Mouse (Mus musculus) small intestine, adult 2 months (tissue): ENCODE data around the gene Sox15.

Experiments
- CTCF ChIP-seq: fragments of 200-500 bp; IDR thresholded peaks from 2 replicates; pipeline ENCODE4 v1.5.1; 2012; ENCODE audit warnings: low read depth, mild to moderate bottlenecking, control low read depth, inconsistent platforms, low read length, moderate library complexity, mixed read lengths; ENCODE audit not compliant: insufficient replicate concordance, insufficient read length; ENCODE audit errors: extremely low read depth
- POLR2A ChIP-seq: fragments of 200-500 bp; IDR thresholded peaks from 2 replicates; pipeline ENCODE4 v1.6.1; 2012; ENCODE audit warnings: low read depth, mild to moderate bottlenecking, control low read depth, inconsistent platforms, low read length, moderate library complexity

GRCm38 (mm10) chr11:69692196-69692811 is 37.2 kb downstream of the Sox15 start:
- TF ChIP-seq CTCF (no peak), POLR2A (peak; percentile 27; the same call in 1 of the 2 replicates)
